Mouse (Mus musculus) MEL (cell line): ENCODE measurements around the gene Terf2ip. TPM values are rescaled to one million over a fixed set of nuclear protein-coding genes. Genes with fewer than 3 reads are reported as not detected.

ENCODE experiments used
- DNase-seq: peaks from one replicate; pipeline ENCODE4 v3.0.0; 2011; ENCODE audit warnings: low read depth, low spot score
- H3K27ac ChIP-seq: 2 replicates; pipeline ENCODE4 v1.5.1; 2012; ENCODE audit warnings: low read depth, mild to moderate bottlenecking, control low read depth, low read length, moderate library complexity; ENCODE audit not compliant: control insufficient read depth
- H3K27me3 ChIP-seq, 2 experiments: fragments of 150-350 bp in 1 of 2; sonication (generic) in 1 of 2; 2 replicates each; pipeline ENCODE4 v1.6.1; 2012; ENCODE audit warnings: low read length in 2 of 2, mild to moderate bottlenecking in 2 of 2, improper control_type of control experiment in 1 of 2, moderate library complexity in 1 of 2; ENCODE audit not compliant: insufficient read depth in 2 of 2, control insufficient read depth in 1 of 2
- H3K36me3 ChIP-seq, 2 experiments: 2 replicates each; pipeline ENCODE4 v1.6.1; 2012 to 2014; ENCODE audit warnings: low read length in 2 of 2, improper control_type of control experiment in 1 of 2, inconsistent platforms in 1 of 2, mild to moderate bottlenecking in 1 of 2; ENCODE audit not compliant: insufficient read depth in 2 of 2, control insufficient read depth in 1 of 2
- H3K4me1 ChIP-seq, 2 experiments: fragments of 150-350 bp in 1 of 2; sonication (generic) in 1 of 2; 2 replicates each; pipeline ENCODE4 v1.6.1; 2012; ENCODE audit warnings: low read length in 2 of 2, improper control_type of control experiment in 1 of 2, mild to moderate bottlenecking in 1 of 2; ENCODE audit not compliant: insufficient read depth in 2 of 2, control insufficient read depth in 1 of 2
- H3K4me3 ChIP-seq, 2 experiments: fragments of 150-350 bp in 1 of 2; sonication (generic) in 1 of 2; 2 replicates each; pipeline ENCODE4 v1.5.1; 2012; ENCODE audit warnings: low read depth in 2 of 2, low read length in 2 of 2, mild to moderate bottlenecking in 2 of 2, moderate library complexity in 2 of 2, control low read depth in 1 of 2, improper control_type of control experiment in 1 of 2; ENCODE audit not compliant: control insufficient read depth in 1 of 2, insufficient read depth in 1 of 2
- H3K79me2 ChIP-seq: 2 replicates; pipeline ENCODE4 v1.6.1; 2012; ENCODE audit warnings: mild to moderate bottlenecking, low read length, moderate library complexity; ENCODE audit not compliant: control insufficient read depth, poor library complexity, insufficient read depth
- H3K9ac ChIP-seq: 2 replicates; pipeline ENCODE4 v1.6.1; 2012; ENCODE audit warnings: low read depth, mild to moderate bottlenecking, control low read depth, low read length, moderate library complexity; ENCODE audit not compliant: control insufficient read depth, poor library complexity, severe bottlenecking
- H3K9me3 ChIP-seq: fragments of 150-350 bp; sonication (generic); replicated peaks from 2 replicates; pipeline ENCODE4 v1.6.1; 2012; ENCODE audit warnings: mild to moderate bottlenecking, low read length, improper control_type of control experiment, moderate library complexity; ENCODE audit not compliant: insufficient read depth
- BHLHE40 ChIP-seq: IDR thresholded peaks from 2 replicates; pipeline ENCODE4 v1.6.1; 2012; ENCODE audit warnings: low read depth, mild to moderate bottlenecking, inconsistent platforms, low read length, improper control_type of control experiment, borderline replicate concordance
- CHD2 ChIP-seq: IDR thresholded peaks from 2 replicates; pipeline ENCODE4 v1.6.1; 2011; ENCODE audit warnings: low read length, improper control_type of control experiment
- CTCF ChIP-seq, 3 experiments: IDR thresholded peaks in 2 of 3; conservative IDR thresholded peaks in 1 of 3; 2 replicates each; pipeline ENCODE4 v1.5.1; 2011 to 2012; ENCODE audit warnings: low read length in 3 of 3, low read depth in 2 of 3, mild to moderate bottlenecking in 2 of 3, improper control_type of control experiment in 1 of 3, inconsistent platforms in 1 of 3, mixed read lengths in 1 of 3, moderate library complexity in 1 of 3; ENCODE audit not compliant: control insufficient read depth in 1 of 3, insufficient read depth in 1 of 3, poor library complexity in 1 of 3, severe bottlenecking in 1 of 3
- E2F4 ChIP-seq: IDR thresholded peaks from 2 replicates; pipeline ENCODE4 v1.6.1; 2011; ENCODE audit warnings: low read depth, low read length, improper control_type of control experiment, borderline replicate concordance
- ETS1 ChIP-seq: IDR thresholded peaks from 2 replicates; pipeline ENCODE4 v1.6.1; 2012; ENCODE audit warnings: low read depth, mild to moderate bottlenecking, inconsistent platforms, low read length, improper control_type of control experiment, moderate library complexity
- GATA1 ChIP-seq: IDR thresholded peaks from 2 replicates; pipeline ENCODE4 v1.6.1; 2011; ENCODE audit warnings: low read depth, low read length, improper control_type of control experiment
- JUND ChIP-seq: IDR thresholded peaks from 2 replicates; pipeline ENCODE4 v1.6.1; 2011; ENCODE audit warnings: low read depth, mild to moderate bottlenecking, improper control_type of control experiment, low read length
- MAZ ChIP-seq: IDR thresholded peaks from 2 replicates; pipeline ENCODE4 v1.6.1; 2012; ENCODE audit warnings: low read depth, mild to moderate bottlenecking, inconsistent platforms, low read length, improper control_type of control experiment
- MEF2A ChIP-seq: IDR thresholded peaks from 2 replicates; pipeline ENCODE4 v1.6.1; 2014; ENCODE audit warnings: low read depth, mild to moderate bottlenecking, inconsistent platforms, low read length, improper control_type of control experiment; ENCODE audit not compliant: poor library complexity, insufficient replicate concordance, severe bottlenecking; ENCODE audit errors: extremely low read depth
- POLR2AphosphoS2 ChIP-seq: IDR thresholded peaks from 2 replicates; pipeline ENCODE4 v1.6.1; 2011; ENCODE audit warnings: low read length, improper control_type of control experiment
- POLR2AphosphoS5 ChIP-seq: IDR thresholded peaks from 2 replicates; pipeline ENCODE4 v1.6.1; 2012; ENCODE audit warnings: low read depth, borderline replicate concordance, mild to moderate bottlenecking, inconsistent platforms, low read length, moderate library complexity, mixed read lengths
- RAD21 ChIP-seq: IDR thresholded peaks from 2 replicates; pipeline ENCODE4 v1.6.1; 2011; ENCODE audit warnings: mild to moderate bottlenecking, low read depth, low read length, improper control_type of control experiment
- RCOR1 ChIP-seq: IDR thresholded peaks from 2 replicates; pipeline ENCODE4 v1.6.1; 2012; ENCODE audit warnings: low read depth, mild to moderate bottlenecking, inconsistent platforms, low read length, improper control_type of control experiment
- SIN3A ChIP-seq: IDR thresholded peaks from 2 replicates; pipeline ENCODE4 v1.6.1; 2012; ENCODE audit warnings: low read length, improper control_type of control experiment, inconsistent platforms
- TAL1 ChIP-seq: IDR thresholded peaks from 2 replicates; pipeline ENCODE4 v1.6.1; 2012; ENCODE audit warnings: mild to moderate bottlenecking, inconsistent platforms, low read length, moderate library complexity, mixed read lengths
- UBTF ChIP-seq: IDR thresholded peaks from 2 replicates; pipeline ENCODE4 v1.6.1; 2012; ENCODE audit warnings: low read depth, mild to moderate bottlenecking, inconsistent platforms, low read length, improper control_type of control experiment, moderate library complexity, borderline replicate concordance; ENCODE audit not compliant: insufficient read depth
- USF1 ChIP-seq: IDR thresholded peaks from 2 replicates; pipeline ENCODE4 v1.6.1; 2014; ENCODE audit warnings: low read depth, mild to moderate bottlenecking, inconsistent platforms, low read length, improper control_type of control experiment, moderate library complexity
- ZC3H11A ChIP-seq: IDR thresholded peaks from 2 replicates; pipeline ENCODE4 v1.6.1; 2012; ENCODE audit warnings: low read depth, mild to moderate bottlenecking, inconsistent platforms, low read length, improper control_type of control experiment
- ZKSCAN1 ChIP-seq: IDR thresholded peaks from 2 replicates; pipeline ENCODE4 v1.6.1; 2012; ENCODE audit warnings: low read depth, mild to moderate bottlenecking, inconsistent platforms, low read length, improper control_type of control experiment, moderate library complexity
- ZMIZ1 ChIP-seq: IDR thresholded peaks from 2 replicates; pipeline ENCODE4 v1.6.1; 2012; ENCODE audit warnings: low read depth, mild to moderate bottlenecking, inconsistent platforms, low read length, improper control_type of control experiment, moderate library complexity
- polyA plus RNA-seq, 2 experiments: library from polyadenylated mRNA; stranded (reverse) in 1 of 2; unstranded in 1 of 2; fragments of >175 nt in 1 of 2; fragments of >200 nt in 1 of 2; gene quantifications; 2 replicates each; pipeline versions ENCODE4 v1.2.1 to v1.2.4; 2012; ENCODE audit warnings: low replicate concordance in 2 of 2, low read depth in 1 of 2; ENCODE audit not compliant: insufficient read length in 2 of 2, insufficient read depth in 1 of 2, missing spikeins in 1 of 2
- total RNA-seq: library from RNA; depleted of rRNA; stranded (reverse); fragments of 300-350 nt; gene quantifications from 2 replicates; pipeline ENCODE4 v1.2.3, GENCODE M21; 2012

Terf2ip gene
- total and polyA plus RNA-seq, 3 experiments = 12.5 to 15.1 TPM; not detected in 1

DNA sequence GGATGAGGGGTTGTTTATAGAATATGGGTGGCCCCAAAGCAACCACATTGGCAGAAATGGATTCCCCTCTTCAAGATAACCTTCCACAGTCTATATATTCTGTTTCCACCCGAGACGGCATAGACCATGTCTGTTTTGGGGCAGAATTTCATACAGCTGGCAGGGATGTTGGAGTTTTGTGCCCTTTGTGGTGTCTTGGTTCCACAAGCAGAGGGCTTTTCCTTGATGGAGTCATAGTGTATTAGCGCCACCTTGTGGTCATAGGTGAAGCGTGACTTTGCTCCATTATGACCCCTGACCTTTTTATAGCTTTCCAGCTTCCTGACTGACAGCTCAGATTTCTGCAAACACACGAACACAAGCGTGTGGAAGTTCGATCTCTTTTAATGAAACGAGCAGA lies 23.4 kb downstream of the Terf2ip start (continued):
- no peak for TF ChIP-seq TAL1

- no peak for DNase-seq
- H3K4me3 ChIP-seq = no peak overlapping the region
- no peaks in the 10 kb centered on the region for H3K4me1 ChIP-seq
- no peaks in the 10 kb centered on the region for H3K9me3 ChIP-seq
- no peak overlapping the region for H3K27ac ChIP-seq
- TF ChIP-seq UBTF = no peak
- TF ChIP-seq MAZ = no peak
- TF ChIP-seq ETS1 = no peak
- TF ChIP-seq ZKSCAN1 = no peak
- TF ChIP-seq CHD2 = no peak
- no peak for TF ChIP-seq ZMIZ1
- no peak for TF ChIP-seq E2F4
- no peak for TF ChIP-seq RCOR1
- no peak for TF ChIP-seq RAD21
- no peak for TF ChIP-seq GATA1
- no peak for TF ChIP-seq POLR2AphosphoS5
- TF ChIP-seq MEF2A = no peak
- TF ChIP-seq ZC3H11A = no peak
- TF ChIP-seq CTCF (IDR thresholded peaks at IDR 0.05 in 2 of 3, conservative IDR thresholded peaks at IDR 0.05 in 1 of 3; ENCODE audit: control insufficient read depth in 1 of 3, insufficient read depth in 1 of 3, low read depth in 2 of 3, low read length in 3 of 3, poor library complexity in 1 of 3, severe bottlenecking in 1 of 3) = no peak
- TF ChIP-seq JUND = no peak
- TF ChIP-seq SIN3A = no peak
- no peak for TF ChIP-seq BHLHE40
- no peak for TF ChIP-seq POLR2AphosphoS2
- TF ChIP-seq USF1 = no peak
- no peak overlapping the region for H3K9ac ChIP-seq
- H3K79me2 ChIP-seq = no peaks in the 10 kb centered on the region
- no peaks in the 10 kb centered on the region for H3K27me3 ChIP-seq
- no peaks in the 10 kb centered on the region for H3K36me3 ChIP-seq
Measured at GRCm38 (mm10) chr8:112037521-112037920, 26.3 kb downstream of the Terf2ip start.

- no peak overlapping the region for H3K4me3 ChIP-seq
- H3K27ac ChIP-seq = no peak overlapping the region
- H3K27me3 ChIP-seq = no peaks in the 10 kb centered on the region
- no peak overlapping the region for H3K9ac ChIP-seq
- H3K79me2 ChIP-seq = no peaks in the 10 kb centered on the region
- DNase-seq = peak; percentile 21
- no peaks in the 10 kb centered on the region for H3K9me3 ChIP-seq
- no peaks in the 10 kb centered on the region for H3K4me1 ChIP-seq
- no peaks in the 10 kb centered on the region for H3K36me3 ChIP-seq
- TF ChIP-seq UBTF = no peak
- TF ChIP-seq CTCF (IDR thresholded peaks at IDR 0.05 in 2 of 3, conservative IDR thresholded peaks at IDR 0.05 in 1 of 3; ENCODE audit: control insufficient read depth in 1 of 3, insufficient read depth in 1 of 3, low read depth in 2 of 3, low read length in 3 of 3, poor library complexity in 1 of 3, severe bottlenecking in 1 of 3) = peak; percentile 31 to 51 (median 39)
- TF ChIP-seq, all 39 proteins: peak for 1
Measured at GRCm38 (mm10) chr8:112045182-112045581, 34.0 kb downstream of the Terf2ip start.
